Mouse (Mus musculus) testis, adult 2 months (tissue): ENCODE results near the gene Rhov. TPM values are rescaled to one million over a fixed set of nuclear protein-coding genes. Genes with fewer than 3 reads are reported as not detected.

Source experiments
- H3K27ac ChIP-seq: fragments of 200-500 bp; 2 replicates; pipeline ENCODE4 v1.5.1; 2012; ENCODE audit warnings: low read depth, low read length; ENCODE audit not compliant: control insufficient read depth, insufficient read depth
- H3K27me3 ChIP-seq: fragments of 200-500 bp; 2 replicates; pipeline ENCODE4 v1.6.1; 2012; ENCODE audit warnings: mild to moderate bottlenecking, low read length, moderate library complexity; ENCODE audit not compliant: control insufficient read depth, insufficient read depth
- H3K36me3 ChIP-seq: fragments of 200-500 bp; 2 replicates; pipeline ENCODE4 v1.6.1; 2012; ENCODE audit warnings: mild to moderate bottlenecking, low read length; ENCODE audit not compliant: control insufficient read depth, insufficient read depth
- H3K4me1 ChIP-seq: fragments of 200-500 bp; 2 replicates; pipeline ENCODE4 v1.6.1; 2012; ENCODE audit warnings: low read length; ENCODE audit not compliant: control insufficient read depth, insufficient read depth
- H3K4me3 ChIP-seq: fragments of 200-500 bp; 2 replicates; pipeline ENCODE4 v1.5.1; 2012; ENCODE audit warnings: low read depth, mild to moderate bottlenecking, low read length, moderate library complexity, mixed read lengths; ENCODE audit not compliant: control insufficient read depth
- CTCF ChIP-seq: fragments of 200-500 bp; IDR thresholded peaks from 2 replicates; pipeline ENCODE4 v1.5.1; 2012; ENCODE audit warnings: low read depth, mild to moderate bottlenecking, inconsistent platforms, low read length, moderate library complexity; ENCODE audit not compliant: control insufficient read depth, insufficient read depth, insufficient replicate concordance
- POLR2A ChIP-seq: fragments of 200-500 bp; IDR thresholded peaks from 2 replicates; pipeline ENCODE4 v1.6.1; 2012; ENCODE audit warnings: low read depth, mild to moderate bottlenecking, inconsistent platforms, low read length, moderate library complexity; ENCODE audit not compliant: control insufficient read depth
- polyA plus RNA-seq: library from polyadenylated mRNA; depleted of rRNA; stranded (reverse); fragments of >200 nt; gene quantifications from 2 replicates; pipeline ENCODE4 v1.2.3, GENCODE M21; 2012; rRNA removed

The Rhov gene
- polyA plus RNA-seq, 1 experiment = 11.9 TPM

- no peaks in the 10 kb centered on the region for H3K27me3 ChIP-seq
- H3K4me1 ChIP-seq = peaks cover 4% of the 10 kb centered on the region
- H3K27ac ChIP-seq = no peak overlapping the region
- no peak overlapping the region for H3K4me3 ChIP-seq
- no peaks in the 10 kb centered on the region for H3K36me3 ChIP-seq
- TF ChIP-seq POLR2A = no peak
- 0 out of 2 replicates have a peak, but pooled peaks have one; percentile 1 for TF ChIP-seq CTCF
These were observed 32.4 kb downstream of the Rhov start for GRCm38 (mm10) chr2:119238671-119239070.

- peak overlapping the region; percentile 77 for H3K4me3 ChIP-seq
- H3K36me3 ChIP-seq = no peaks in the 10 kb centered on the region
- H3K4me1 ChIP-seq = peaks cover 4% of the 10 kb centered on the region
- TF ChIP-seq POLR2A = no peak
- no peak for TF ChIP-seq CTCF
- no peak overlapping the region for H3K27ac ChIP-seq
- no peaks in the 10 kb centered on the region for H3K27me3 ChIP-seq
These were observed 33.2 kb downstream of the Rhov start for GRCm38 (mm10) chr2:119237871-119238220.

GRCm38 (mm10) chr2:119237210-119237870 lies 33.7 kb downstream of the Rhov start, which contains the start of gene Spint1:
Spint1 (plus strand) TSS chr2:119237362.
- H3K27me3 ChIP-seq = no peaks in the 10 kb centered on the region
- no peaks in the 10 kb centered on the region for H3K36me3 ChIP-seq
- H3K4me1 ChIP-seq = peaks cover 4% of the 10 kb centered on the region
- TF ChIP-seq POLR2A = no peak
- no peak for TF ChIP-seq CTCF
- peak within 1 kb of the TSS; percentile 77 for H3K4me3 ChIP-seq
- no peak within 1 kb of the TSS for H3K27ac ChIP-seq

- peak overlapping the region; percentile 77 for H3K4me3 ChIP-seq
- H3K36me3 ChIP-seq = no peaks in the 10 kb centered on the region
- H3K4me1 ChIP-seq = peaks cover 4% of the 10 kb centered on the region
- no peak overlapping the region for H3K27ac ChIP-seq
- H3K27me3 ChIP-seq = no peaks in the 10 kb centered on the region
- TF ChIP-seq POLR2A (no peak), CTCF (no peak)
These were observed 34.3 kb downstream of the Rhov start for GRCm38 (mm10) chr2:119236682-119237209.

- TF ChIP-seq POLR2A (no peak), CTCF (no peak)
- no peak within 1 kb of the TSS for H3K4me3 ChIP-seq
- no peaks in the 10 kb centered on the region for H3K36me3 ChIP-seq
These were observed 41.0 kb downstream of the Rhov start, which contains the start of gene Ppp1r14d for GRCm38 (mm10) chr2:119229775-119230704. Ppp1r14d (minus strand) TSS chr2:119229906.

More at GRCm38 (mm10) chr2:119229775-119230704, 41.0 kb downstream of the Rhov start, which contains the start of gene Ppp1r14d:
- Histone ChIP-seq H3K27ac (no peak within 1 kb of the TSS), H3K27me3 (no peaks in the 10 kb centered on the region), H3K4me1 (no peaks in the 10 kb centered on the region)

Other genes with a start within 250 kb of the Rhov start
- gene Ccdc32, start 241.9 kb downstream of the Rhov start, polyA plus RNA-seq = 3.2 and 3.3 TPM in 2 replicates
- 4.7 and 4.8 TPM in 2 replicates for gene Rpusd2, start 236.5 kb downstream of the Rhov start, polyA plus RNA-seq
- gene Knl1, start 224.2 kb downstream of the Rhov start, polyA plus RNA-seq = 1.8 and 2.2 TPM in 2 replicates
- 12.2 and 15.1 TPM in 2 replicates for gene Rad51, start 158.5 kb downstream of the Rhov start, polyA plus RNA-seq
- 9.2 and 10.7 TPM in 2 replicates for gene Rmdn3, start 114.2 kb downstream of the Rhov start, polyA plus RNA-seq
- gene Gchfr, start 103.5 kb downstream of the Rhov start, polyA plus RNA-seq = 6.4 and 11.9 TPM in 2 replicates
- gene Gm14137, start 96.8 kb downstream of the Rhov start, polyA plus RNA-seq = 4.7 and 4.8 TPM in 2 replicates
- gene Zfyve19, start 62.7 kb downstream of the Rhov start, polyA plus RNA-seq = 34.5 and 38.7 TPM in 2 replicates
- 3.7 and 3.8 TPM in 2 replicates for gene Dnajc17, start 62.5 kb downstream of the Rhov start, polyA plus RNA-seq
- gene Ppp1r14d, start 41.4 kb downstream of the Rhov start, polyA plus RNA-seq = 0.34 and 0.52 TPM in 2 replicates
- 3.6 and 4.7 TPM in 2 replicates for gene Spint1, start 33.9 kb downstream of the Rhov start, polyA plus RNA-seq
- gene Vps18, start 17.5 kb upstream of the Rhov start, polyA plus RNA-seq = 10.0 and 10.2 TPM in 2 replicates
- 0.54 and 0.59 TPM in 2 replicates for gene Dll4, start 54.5 kb upstream of the Rhov start, polyA plus RNA-seq
- 3.5 and 3.6 TPM in 2 replicates for gene Chac1, start 80.0 kb upstream of the Rhov start, polyA plus RNA-seq
- gene Ino80, start 206.4 kb upstream of the Rhov start, polyA plus RNA-seq = 6.1 and 6.7 TPM in 2 replicates